Mouse (Mus musculus): ENCODE results near the gene Mrpl23.
A peak's percentile ranks its signal among the peaks of the same experiment; 100 is the strongest.

The Mrpl23 gene

DNA sequence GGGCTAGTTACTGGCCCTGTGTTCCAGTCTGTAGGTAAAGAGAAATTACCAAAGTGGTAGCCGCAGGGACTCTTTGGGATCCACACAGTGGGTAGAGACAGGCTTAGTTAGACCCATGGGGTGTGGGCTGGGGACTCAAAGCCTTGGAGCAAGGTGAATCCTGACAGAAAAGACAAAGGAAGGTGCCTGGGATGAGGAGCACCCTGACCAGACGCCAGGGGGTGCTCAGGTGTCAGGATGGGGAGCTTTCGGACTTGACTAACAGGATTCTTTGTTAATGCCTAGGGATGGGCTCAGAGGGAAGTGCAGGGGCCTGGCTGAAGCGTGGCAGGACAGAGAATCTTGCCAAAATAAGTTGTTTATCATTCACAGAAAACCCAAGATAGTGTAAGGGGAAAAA, 10.1 kb upstream of the Mrpl23 start:
- no peak for DNase-seq

GRCm38 (mm10) chr7:142523200-142523990, 9.1 kb upstream of the Mrpl23 start:
- DNase-seq: no peak

- no peak for DNase-seq
Observed at GRCm38 (mm10) chr7:142525342-142526178, 6.9 kb upstream of the Mrpl23 start.

DNA sequence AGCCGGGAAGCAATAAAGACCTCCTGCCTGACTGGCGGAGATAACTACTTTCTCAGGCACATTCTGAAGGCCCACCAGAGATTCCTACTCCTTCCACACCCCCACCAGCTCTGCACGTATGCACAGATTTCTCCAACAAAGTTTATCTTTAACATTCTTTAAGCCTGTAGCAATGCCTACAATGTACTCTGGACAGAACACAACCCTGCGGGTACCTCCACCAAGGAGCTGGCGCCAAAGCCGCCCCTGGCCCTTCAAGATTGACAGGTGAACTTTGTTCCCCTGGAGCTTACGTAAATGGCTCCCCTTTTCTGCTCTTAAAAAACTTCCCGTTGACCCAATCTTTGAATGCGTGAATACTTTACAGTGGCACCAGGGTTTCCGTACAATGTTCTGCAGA, 3.1 kb upstream of the Mrpl23 start:
- no peak for DNase-seq

DNA sequence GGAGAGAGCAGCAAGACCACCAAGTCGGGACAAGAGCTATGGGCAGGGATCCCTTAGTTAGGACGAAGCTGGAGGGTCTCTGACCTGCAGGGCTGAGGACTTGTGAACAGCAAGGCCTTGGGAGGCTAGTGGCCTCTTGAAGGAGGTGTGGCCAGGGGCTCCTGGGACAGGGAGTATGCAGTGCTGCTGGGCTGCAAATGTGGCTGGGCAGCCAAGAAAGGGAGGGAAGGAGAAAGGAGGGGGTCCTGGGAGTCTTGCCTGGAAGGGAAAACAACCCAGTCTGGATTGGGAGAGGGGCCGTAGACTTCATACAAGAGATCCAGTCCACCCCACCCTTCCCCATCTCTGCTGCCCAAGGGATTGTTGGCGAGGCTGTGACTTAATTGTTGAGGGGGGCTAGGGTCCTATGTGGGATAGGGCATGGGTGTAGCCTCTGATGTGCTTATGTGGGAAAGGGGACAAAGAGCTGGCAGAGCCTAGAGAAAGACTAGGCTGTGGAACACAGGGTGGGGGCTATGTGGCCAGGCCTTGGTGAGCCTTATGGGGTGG, 439 bp upstream of the Mrpl23 start:
- no peak for DNase-seq

- DNase-seq: peak; percentile 83
Observed at GRCm38 (mm10) chr7:142533059-142533855, 771 bp downstream of the Mrpl23 start.

GRCm38 (mm10) chr7:142535116-142535515, 2.6 kb downstream of the Mrpl23 start:
- DNase-seq: no peak

DNA sequence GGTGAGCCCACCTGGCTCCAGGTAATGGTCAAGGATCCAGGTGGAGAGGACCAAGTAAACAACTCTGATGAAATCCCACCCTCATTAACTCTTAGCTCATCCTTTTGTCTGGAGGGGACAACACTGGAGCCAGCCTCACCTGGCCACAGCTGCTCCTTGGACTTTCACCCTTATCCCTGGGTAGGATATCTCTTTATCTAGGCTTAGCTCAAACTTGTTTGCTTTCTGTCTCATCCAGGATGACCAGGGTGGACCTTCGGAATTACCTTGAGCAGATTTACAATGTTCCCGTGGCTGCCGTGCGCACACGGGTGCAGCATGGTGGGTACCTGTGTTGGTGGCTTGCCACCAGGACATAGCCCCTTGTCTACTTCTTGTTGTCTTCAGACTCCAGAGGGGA, 3.3 kb downstream of the Mrpl23 start:
- DNase-seq: no peak

- no peak for DNase-seq
Observed at GRCm38 (mm10) chr7:142537181-142537580, 4.7 kb downstream of the Mrpl23 start.

GRCm38 (mm10) chr7:142537879-142538278, 5.4 kb downstream of the Mrpl23 start:
- DNase-seq: peak; percentile 28

DNA sequence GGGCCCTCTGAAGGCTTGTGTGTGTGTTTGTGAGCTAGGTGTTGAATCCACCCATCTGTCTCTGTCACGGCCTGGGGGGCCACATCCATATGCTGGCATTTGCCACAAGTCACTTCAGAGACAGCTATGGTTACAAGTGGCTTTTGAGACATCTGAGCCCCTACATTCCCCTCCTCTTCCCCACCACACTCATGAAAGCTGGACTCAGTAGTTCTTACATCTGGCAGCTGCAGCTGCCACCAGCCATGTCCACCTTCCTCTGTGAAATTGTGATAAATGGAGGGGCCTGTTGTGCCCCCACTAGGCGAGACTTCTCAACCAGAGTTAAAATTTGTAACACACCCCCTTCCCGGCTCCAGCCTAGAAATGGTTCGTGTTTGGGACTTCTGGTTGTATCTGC, 5.8 kb downstream of the Mrpl23 start:
- no peak for DNase-seq

DNA sequence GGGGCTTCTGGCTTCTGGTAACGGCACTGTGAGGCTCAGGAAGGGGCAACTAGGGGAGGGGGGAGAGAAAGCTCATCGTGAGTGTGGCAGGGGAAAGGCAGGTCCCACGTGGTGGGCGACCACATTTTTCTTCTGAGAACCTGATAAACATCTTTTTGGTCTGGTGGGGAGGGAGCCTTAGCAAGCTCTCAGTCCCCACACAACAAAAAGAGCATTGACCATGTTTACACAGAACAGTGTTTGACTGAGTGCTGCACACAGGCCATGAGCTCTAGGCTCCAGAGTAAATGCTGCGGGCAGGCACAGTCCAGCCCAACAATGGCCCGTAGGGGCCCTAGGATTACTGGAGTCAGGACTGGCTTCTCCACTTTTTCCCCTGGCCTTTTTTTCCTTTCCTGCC, 6.3 kb downstream of the Mrpl23 start:
- no peak for DNase-seq

GRCm38 (mm10) chr7:142539828-142540227, 7.3 kb downstream of the Mrpl23 start:
- DNase-seq: no peak

GRCm38 (mm10) chr7:142542771-142543303, 10.4 kb downstream of the Mrpl23 start:
- DNase-seq: no peak

- no peak for DNase-seq
Observed at GRCm38 (mm10) chr7:142545967-142546366, 13.5 kb downstream of the Mrpl23 start.

DNA sequence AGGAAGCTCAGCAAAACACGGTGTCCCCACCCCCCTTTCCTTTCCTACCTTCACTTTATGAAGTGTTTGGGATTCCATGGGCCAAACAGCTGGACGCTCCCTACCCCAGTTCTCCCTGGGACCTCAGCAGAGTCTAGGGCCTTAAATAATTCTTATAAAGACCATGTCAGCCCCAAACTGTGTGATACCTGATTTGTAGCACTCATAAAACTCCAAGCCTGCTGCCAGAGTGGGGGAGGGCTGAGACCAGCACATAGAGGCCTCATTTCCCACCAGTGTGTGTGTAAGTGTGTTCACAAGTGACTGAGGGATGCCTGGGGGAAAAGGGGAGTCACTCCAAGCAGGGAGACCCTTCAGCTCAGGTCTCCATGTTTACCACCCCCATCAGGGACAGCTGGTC, 15.4 kb downstream of the Mrpl23 start:
- no peak for DNase-seq

DNA sequence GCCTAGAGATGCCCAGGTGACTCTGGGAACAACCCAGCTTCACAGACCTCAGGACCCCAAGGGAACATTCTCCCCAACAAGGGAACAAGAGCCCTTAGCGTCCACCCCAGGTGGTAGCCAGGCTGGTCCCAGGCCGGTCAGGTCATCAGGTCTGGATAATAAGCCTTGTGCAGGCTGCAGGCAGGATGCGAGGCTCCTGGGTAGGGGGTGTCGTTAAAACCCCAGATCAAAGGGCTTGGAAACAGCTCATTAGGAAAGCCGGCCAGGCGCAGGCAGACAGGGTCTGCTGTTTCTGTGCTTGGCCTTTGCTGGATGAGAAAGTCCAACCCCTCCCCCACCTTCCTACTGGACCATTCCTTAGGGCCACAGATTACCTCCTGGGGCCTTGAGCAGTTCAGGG, 16.2 kb downstream of the Mrpl23 start:
- no peak for DNase-seq

DNA sequence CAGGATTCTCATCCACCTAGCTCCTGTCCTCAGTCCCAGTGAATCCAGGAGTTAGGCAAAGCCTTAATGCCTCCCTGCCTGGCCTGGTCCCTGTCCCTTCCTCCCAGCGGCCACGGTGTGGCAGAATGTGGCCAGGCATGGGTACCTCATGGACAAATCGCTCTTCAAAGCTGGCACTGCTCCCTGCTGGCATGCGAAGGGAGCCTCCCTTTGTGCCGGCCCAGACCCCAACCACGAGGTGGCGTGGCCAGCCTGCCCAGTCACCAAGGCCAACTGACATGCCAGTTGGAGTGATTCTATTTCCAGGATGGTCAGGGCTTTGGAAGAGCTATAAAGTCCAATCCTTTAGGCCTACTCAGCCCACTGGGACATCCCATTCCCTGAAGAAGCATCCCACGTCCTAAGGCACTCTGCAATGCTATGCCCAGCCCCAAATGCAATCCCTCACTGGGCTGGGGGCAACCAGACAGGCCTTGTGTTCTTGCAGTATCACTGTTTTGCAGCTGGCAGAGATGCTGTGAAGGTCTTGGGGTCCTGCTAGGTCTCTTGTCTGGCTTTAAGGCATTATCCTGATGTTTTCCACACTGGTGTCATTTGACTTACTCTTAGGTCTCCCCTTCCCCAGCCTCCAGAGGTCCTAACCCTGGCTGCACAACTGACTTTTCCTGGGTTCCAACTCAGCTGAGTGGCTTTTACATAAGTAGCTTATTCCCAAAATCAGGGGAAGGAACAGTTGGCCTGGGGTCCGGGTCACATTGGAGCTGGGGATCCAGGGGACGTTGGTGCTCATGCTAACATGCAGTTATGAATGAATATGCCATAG, 17.7 kb downstream of the Mrpl23 start:
- no peak for DNase-seq

- no peak for DNase-seq
Observed at GRCm38 (mm10) chr7:142550935-142551373, 18.5 kb downstream of the Mrpl23 start.

GRCm38 (mm10) chr7:142551691-142552090, 19.2 kb downstream of the Mrpl23 start:
- DNase-seq: no peak

- DNase-seq: no peak
Observed at GRCm38 (mm10) chr7:142552591-142553416, 20.3 kb downstream of the Mrpl23 start.

Data from right cerebral cortex, postnatal 25 days (tissue).